Mouse (Mus musculus): ENCODE measurements around the gene 1700003F12Rik. TPM values are rescaled to one million over a fixed set of nuclear protein-coding genes. Genes with fewer than 3 reads are reported as not detected.

Gene 1700003F12Rik
- 1.2 TPM in 1 of 2 replicates, not detected in the other for total RNA-seq (2017)

DNA sequence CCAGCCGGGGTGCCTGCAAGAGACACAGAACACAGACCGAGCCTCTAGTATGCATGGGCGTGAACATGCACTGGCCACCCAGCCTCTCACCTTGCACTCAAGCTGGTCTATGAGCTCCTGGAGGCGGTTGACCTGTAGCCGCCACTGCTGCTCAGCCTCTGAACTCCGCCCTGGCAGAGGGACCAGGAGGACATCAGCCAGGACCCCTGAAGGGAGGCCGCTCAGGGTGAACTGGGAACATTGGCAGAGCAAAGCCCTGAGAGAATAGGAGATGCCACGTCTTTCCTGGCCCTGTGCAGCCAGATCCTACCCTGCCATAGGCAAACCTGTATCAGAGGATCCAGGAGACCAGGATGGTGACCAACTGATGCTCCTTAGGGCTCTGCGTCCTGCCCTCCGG, at the start of gene 1700003F12Rik:
1700003F12Rik (plus strand) TSS at position 375 of the 400 bp plus-strand sequence.
- no peak for ATAC-seq (ENCODE audit: extremely low read depth, insufficient number of reproducible peaks, low FRiP score, poor library complexity, severe bottlenecking)

DNA sequence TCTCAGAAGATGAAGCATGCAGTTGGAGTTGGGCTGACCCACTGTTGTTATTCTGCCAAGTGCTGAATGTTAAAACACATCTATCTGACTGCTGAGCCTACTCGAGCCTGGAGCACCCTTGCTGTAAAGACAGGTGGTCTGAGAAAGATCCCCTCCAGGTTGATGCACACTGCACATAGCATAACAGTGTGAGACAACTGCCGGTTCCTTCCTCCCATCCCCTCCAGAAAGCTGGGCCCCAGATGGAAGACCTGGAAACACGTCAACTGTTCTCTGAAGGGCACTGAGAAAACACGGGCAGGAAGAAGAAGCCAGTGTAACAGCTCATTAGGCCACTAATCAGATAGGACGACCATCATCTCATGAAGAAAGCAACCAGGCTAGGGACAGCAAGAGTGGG, 48.3 kb upstream of the 1700003F12Rik start:
- no peak for ATAC-seq (ENCODE audit: extremely low read depth, insufficient number of reproducible peaks, low FRiP score, poor library complexity, severe bottlenecking)

DNA sequence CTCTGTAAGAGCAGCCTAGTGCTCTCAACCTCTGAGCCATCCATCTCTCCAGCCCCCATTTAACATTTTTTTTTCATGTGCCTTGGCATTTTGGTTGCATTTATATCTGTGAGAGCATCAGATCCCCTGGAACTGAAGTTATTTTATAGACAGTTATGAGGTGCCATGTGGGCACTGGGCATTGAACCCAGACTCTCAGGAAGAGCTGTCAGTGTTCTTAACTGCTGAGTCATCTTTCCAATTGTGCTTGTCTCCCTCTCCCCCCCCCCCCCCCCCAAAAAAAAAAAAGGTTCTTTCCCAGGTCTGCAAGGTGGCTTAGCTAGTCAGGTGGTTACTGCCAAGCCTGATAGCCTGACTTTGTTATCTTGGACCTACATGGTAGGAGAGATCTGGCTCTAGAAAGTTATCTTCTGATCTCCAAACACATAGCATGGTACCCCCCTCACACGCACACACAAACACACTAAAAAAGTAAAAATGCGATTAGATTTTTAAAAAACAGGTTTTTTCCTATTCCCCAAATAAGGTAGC, 47.1 kb upstream of the 1700003F12Rik start:
- ATAC-seq (ENCODE audit: extremely low read depth, insufficient number of reproducible peaks, low FRiP score, poor library complexity, severe bottlenecking), result no peak

DNA sequence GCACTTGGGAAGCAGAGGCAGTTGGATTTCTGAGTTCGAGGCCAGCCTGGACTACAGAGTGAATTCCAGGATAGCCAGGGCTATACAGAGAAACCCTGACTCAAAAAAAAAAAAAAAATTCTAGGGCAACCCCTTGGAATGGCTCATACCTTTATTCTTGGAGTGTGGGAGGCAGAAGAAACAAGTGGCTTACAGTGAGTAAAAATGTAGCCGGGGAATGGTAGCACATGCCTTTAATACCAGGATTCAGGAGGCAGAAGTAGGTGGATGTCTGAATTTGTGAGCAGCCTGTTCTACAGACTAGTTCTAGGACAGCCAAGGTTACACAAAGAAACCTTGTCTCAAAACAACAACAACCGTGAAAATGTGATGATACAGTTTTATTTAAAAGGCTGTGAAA, 46.1 kb upstream of the 1700003F12Rik start:
- ATAC-seq (ENCODE audit: extremely low read depth, insufficient number of reproducible peaks, low FRiP score, poor library complexity, severe bottlenecking), result no peak

DNA sequence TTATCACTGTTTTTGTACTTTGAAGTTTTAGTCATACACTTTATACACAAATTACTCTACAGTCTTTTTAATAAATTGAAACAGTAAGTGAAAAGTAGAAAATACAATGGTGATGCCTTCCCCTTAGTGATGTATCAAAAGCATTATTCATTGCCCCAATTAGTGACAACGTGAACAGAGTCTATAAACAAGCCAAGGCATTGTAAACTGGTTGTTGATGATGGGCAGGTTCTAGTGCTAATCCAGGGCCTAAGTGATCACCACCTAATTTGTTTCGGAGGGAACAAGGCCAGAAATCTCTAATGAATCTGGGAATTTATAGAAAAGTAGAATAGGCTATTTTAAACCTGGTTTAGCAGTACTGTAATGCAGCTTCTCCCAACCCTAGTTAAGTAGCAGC, 39.8 kb upstream of the 1700003F12Rik start:
- no peak for ATAC-seq (ENCODE audit: extremely low read depth, insufficient number of reproducible peaks, low FRiP score, poor library complexity, severe bottlenecking)

DNA sequence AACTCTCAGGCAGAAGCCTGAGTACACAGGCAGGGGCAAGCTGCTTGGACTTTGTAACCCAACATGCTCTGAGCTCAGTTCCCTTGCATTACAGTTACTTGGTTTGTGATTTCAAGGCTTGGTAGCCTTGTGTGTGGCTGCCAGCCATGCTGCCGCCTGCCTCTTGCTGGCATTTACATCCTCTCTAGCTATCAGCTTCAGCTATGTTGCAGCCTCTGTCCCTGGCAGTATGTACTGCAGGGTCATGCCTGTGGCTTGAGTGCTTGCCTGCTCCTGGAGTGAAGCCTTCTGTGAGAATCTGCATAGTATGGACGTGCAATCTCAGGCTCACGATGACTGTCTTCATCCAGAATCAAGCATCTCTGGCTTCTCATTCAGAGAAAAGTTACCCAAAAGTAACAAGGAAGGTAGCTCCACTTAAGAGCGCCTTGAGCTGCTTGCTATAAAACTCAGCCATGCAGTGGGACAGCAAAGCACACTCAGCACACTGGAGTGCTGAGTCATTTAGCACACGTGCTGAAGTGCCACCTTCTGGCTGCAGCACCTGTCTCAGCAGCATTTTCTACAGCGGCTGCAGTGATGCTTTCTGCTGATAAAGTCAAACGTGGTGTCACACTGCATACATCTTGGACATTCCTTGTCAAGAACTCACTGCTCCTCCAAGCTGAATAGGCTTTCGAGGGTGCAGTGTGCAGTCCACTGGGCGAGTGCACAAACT, 39.2 kb upstream of the 1700003F12Rik start:
- no peak for ATAC-seq (ENCODE audit: extremely low read depth, insufficient number of reproducible peaks, low FRiP score, poor library complexity, severe bottlenecking)

DNA sequence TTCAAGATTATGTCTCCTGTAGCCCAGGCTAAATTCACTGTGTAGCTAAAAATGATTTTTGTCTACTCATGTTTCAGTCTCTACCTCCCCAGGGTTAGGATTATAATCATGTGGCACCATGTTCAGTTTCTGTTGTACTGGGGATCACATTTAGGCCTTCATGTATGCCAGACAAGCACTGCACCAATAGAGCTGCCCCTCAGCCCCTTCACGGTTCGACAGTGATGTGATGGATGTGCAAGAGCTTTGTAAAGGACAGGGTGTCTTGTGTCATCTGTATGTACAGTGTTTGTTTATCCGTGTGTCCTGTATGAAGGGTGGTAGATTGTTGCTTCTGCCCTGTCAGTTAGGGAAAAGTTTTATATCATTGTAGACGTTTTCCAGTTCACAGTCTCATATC, 38.4 kb upstream of the 1700003F12Rik start:
- no peak for ATAC-seq (ENCODE audit: extremely low read depth, insufficient number of reproducible peaks, low FRiP score, poor library complexity, severe bottlenecking)

DNA sequence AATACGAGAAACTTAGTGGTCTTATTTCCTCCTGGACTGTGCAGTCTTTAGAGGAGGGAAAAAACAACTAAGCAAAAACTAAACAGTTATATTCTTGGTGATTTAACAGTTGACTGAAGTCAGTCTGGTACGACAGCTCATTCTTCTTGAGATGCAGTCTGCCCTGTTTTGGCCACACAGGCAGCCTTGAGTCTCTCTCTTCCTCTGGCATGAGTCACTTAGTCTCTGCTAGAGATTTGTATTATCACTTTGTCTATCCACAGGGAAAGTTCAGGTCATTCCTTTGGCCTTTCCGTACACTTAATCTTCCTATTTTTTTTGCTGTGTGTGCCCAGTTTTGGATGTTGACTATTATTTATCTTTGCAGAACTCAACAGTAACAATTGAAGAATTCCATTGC, 36.7 kb upstream of the 1700003F12Rik start:
- ATAC-seq (ENCODE audit: extremely low read depth, insufficient number of reproducible peaks, low FRiP score, poor library complexity, severe bottlenecking), result no peak

DNA sequence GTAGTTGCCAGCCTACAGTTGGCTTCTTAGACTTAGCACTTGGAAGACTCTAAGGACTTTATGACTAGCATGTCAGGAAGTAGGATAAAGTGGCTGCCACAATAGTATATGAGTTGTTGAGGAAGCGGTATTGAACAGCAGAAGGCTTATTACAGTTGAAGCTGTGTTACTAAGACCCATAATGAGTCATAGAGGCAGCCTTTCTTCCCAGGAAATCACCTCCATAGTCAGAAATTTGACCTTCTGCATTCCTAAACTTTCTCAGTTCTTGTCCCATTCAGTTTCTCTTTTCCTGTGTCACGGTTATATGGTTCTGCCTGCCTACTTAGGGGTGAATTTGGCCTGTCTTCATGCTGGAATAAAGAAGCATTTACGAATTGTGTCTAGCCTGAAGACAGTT, 29.9 kb upstream of the 1700003F12Rik start:
- ATAC-seq (ENCODE audit: extremely low read depth, insufficient number of reproducible peaks, low FRiP score, poor library complexity, severe bottlenecking), result no peak

DNA sequence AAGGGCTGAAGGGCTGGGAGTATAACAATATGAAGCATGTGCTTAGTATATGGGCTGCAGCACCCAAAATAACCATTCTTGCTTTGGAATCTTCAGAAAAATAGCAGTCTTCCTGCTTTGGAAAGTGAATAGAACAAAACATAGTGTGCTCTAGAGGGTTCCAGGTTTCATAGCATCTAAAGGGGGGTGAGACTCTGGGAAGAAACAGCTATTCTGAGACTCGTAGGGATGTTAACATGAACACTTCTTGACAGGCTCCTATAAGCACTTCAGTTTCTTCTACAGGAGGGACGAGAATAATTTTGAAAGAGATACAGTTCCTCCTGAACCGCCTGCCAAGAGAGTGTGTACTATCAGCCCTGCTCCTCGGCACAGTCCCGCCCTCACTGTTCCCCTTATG, 29.5 kb upstream of the 1700003F12Rik start:
- no peak for ATAC-seq (ENCODE audit: extremely low read depth, insufficient number of reproducible peaks, low FRiP score, poor library complexity, severe bottlenecking)

DNA sequence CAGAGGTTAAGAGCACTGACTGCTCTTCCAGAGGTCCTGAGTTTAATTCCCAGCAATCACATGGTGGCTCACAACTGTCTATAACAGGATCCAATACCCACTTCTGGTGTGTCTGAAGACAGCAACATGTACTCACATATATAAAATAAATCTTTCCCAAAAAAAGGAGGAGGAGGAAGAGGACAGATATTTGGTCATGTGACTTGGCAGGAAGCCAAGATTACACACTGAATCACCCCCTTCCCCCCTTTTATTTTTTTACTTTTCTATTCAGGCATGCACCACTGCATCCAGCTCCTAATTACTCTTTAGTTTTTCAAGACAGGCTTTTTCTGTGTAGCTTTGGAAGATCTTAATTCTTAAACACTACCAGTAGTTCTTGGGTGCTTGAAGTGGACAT, 25.4 kb upstream of the 1700003F12Rik start:
- ATAC-seq (ENCODE audit: extremely low read depth, insufficient number of reproducible peaks, low FRiP score, poor library complexity, severe bottlenecking), result no peak

DNA sequence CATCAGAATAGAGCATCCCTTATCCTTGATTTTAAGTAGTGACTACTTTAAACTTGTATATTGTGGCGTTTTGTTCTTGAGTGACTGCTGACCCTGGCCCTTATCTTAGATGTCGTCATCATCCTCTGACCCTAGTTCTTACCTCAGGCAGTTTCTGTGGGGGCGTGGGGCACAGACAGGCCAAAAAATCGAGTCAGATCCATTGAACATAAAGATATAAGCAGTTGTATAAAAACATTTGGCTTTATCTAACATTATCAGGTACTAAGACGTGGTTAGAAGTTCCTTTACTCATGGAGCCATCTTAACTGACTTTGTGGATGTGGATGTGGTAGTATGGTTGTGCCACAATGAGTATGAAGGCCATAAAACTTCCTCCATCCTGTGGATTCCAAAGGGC, 24.6 kb upstream of the 1700003F12Rik start:
- no peak for ATAC-seq (ENCODE audit: extremely low read depth, insufficient number of reproducible peaks, low FRiP score, poor library complexity, severe bottlenecking)

DNA sequence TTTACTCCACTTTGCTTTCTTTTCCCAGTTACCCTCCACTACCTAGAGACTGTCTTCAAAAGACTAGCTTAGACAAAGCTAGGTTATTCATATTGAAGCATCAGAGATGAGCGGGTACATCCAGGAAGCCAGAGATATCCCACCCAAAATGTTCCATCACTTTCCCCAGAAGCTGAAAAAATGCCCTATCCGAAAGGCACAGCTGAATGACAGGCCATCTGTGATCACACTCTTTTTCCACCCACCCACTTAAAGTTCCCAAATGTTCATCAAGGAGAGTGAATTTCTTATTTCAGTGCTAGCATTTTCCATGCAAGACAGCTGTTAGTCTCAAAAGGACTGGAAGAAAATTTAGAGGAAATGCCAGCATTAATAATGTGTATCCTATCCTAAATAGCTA, 21.6 kb upstream of the 1700003F12Rik start:
- ATAC-seq (ENCODE audit: extremely low read depth, insufficient number of reproducible peaks, low FRiP score, poor library complexity, severe bottlenecking), result no peak

DNA sequence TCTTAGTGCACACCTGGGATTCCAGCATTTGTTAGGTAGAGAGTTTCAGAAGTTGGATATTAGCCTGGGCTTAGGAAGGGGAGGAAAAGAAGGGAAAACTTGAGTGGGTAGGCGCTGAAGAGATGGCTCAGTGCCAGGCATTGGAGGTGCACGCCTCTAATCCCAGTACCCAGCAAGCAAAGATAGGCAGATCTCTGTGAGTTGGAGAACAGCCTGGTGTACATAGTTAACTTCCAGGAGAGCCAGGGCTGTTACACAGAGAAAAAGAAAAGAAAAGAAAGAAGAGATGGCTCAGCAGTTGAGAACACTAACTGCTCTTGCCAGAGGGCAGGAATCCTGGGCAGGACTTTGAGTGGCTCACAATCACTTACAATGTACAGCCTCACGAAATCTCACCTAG, 20.4 kb upstream of the 1700003F12Rik start:
- ATAC-seq (ENCODE audit: extremely low read depth, insufficient number of reproducible peaks, low FRiP score, poor library complexity, severe bottlenecking), result no peak

DNA sequence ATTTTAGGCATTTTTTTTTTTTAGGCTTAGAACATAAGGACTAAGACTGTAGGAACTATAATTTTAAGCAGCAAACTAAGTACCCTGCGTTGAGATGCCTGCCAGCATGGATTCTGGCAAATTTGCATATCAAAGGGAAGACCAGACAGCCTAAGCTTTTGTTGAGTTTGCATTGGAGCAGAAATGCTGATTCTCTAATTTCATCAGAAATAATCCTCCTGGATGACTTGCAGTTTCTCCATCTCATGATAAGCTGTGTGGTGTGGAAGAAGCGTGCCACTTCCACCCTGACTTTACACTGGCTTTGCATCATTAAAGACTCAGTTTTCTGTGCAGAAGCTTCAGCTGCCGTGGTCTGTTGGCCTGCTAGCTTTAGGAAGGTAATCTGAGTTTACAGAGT, 14.0 kb upstream of the 1700003F12Rik start:
- ATAC-seq (ENCODE audit: extremely low read depth, insufficient number of reproducible peaks, low FRiP score, poor library complexity, severe bottlenecking), result no peak

DNA sequence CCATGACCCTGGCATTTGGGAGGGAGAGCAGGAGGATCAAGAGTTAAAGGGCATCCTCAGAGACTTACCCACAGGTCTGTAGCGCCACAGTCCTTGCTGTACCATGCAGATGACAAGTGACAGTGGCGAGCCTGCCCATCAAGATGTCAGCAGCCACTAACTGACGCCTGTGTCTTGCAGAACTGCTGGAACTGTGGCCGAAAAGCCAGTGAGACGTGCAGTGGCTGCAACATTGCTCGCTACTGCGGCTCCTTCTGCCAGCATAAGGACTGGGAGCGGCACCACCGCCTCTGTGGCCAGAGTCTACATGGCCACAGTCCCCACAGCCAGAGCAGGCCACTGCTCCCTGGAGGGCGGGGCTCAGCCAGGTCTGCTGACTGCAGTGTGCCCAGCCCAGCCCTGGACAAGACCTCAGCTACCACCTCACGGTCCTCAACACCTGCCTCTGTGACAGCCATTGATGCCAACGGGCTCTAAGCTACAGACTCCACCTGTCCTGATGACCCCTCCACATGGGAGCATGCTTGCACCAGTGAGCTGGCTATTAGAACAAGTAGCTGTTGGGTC, 12.1 kb upstream of the 1700003F12Rik start:
- ATAC-seq (ENCODE audit: extremely low read depth, insufficient number of reproducible peaks, low FRiP score, poor library complexity, severe bottlenecking), result no peak

DNA sequence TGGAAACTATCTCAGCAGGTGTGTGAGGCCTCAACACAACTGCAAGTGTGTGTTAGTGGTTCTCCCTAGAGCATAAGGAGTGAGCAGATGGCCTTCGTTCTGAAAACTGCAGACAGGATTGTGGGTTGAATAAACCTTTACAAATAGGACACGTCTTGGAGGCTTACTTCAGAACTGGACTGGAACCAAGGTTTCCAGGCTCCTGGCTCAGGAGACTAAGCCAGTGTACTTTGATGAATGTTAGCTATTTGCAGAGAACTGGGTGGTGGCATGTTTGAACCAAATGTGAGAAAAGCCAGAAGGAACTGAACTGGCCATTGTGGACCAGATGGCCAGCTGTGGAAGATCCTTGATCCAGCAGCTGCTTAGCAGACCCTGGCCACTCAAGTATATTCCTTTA, 8.6 kb upstream of the 1700003F12Rik start:
- no peak for ATAC-seq (ENCODE audit: extremely low read depth, insufficient number of reproducible peaks, low FRiP score, poor library complexity, severe bottlenecking)

DNA sequence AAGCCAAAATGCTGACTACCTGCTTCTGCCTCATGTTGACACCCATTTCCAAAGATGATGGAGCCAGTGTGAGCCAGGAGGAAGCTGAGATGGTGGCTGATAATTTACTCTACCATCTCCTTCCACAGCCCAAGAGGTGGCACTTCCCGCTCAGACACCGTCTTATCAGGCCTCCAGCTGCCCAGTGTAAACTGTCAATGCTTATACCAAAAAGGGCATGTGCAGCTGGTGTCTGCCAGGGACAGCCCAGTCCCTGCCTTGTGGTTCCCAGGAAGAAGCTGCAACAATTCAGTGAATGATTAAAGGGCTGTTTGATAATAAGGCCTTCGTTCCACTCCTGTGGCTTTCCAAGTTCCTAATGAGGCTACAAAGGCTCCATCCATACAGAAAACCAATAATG, 8.2 kb upstream of the 1700003F12Rik start:
- no peak for ATAC-seq (ENCODE audit: extremely low read depth, insufficient number of reproducible peaks, low FRiP score, poor library complexity, severe bottlenecking)

DNA sequence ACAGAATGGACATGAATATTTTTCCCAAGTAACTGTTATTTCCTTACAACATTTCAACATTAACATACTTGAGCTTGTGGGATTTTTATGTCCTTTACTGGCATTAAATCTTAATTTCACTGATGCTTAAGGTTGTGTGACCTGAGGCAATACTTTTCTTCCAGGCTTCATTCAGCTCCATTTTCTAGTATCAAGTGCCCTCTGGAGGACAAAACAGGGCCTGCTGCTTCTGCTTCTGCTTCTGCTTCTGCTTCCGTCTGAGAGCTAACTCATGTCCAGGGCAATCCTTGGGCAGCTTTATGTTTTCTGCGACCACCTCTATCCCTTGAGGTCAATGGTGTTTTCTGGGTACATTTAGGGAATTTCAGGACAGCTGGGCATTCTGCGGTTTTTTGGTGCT, 7.2 kb upstream of the 1700003F12Rik start:
- ATAC-seq (ENCODE audit: extremely low read depth, insufficient number of reproducible peaks, low FRiP score, poor library complexity, severe bottlenecking), result no peak

DNA sequence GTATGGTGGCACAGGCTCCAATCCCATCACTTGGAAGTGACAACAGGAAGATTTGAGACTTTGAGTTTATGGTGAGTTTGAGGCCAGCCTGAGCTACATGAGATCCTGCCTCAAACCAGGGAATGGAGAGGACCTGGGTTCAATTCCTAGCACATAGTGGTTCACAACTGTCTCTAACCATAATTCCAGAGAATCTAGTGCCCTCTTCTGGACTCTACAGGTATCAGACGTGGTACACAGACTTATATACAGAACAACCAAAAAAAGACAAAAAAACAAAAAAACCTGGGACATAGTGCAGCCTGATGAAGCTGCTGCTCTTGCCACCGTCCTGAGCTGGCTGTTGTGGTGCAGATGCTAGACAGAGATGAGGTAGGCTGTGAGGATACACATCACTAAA, 5.3 kb upstream of the 1700003F12Rik start:
- no peak for ATAC-seq (ENCODE audit: extremely low read depth, insufficient number of reproducible peaks, low FRiP score, poor library complexity, severe bottlenecking)

Data from neutrophil, adult 5-6 weeks (primary cell).